Mouse (Mus musculus) gastrocnemius, adult 8-10 months (tissue): ENCODE measurements at regions not wholly inside any gene's neighbourhood (a gene's known extent, or its start where the extent isn't known, plus 50 kb on each side); places are given as distances from the start of the nearest gene placed in this dataset.

Experiments used
- DNase-seq, 2 experiments: peaks; one replicate each; pipeline ENCODE4 v3.0.0; 2022; ENCODE audit warnings: low spot score in 2 of 2

GRCm38 (mm10) chr10:116726031-116726430, 144.7 kb upstream of the Cnot2 start:
- DNase-seq = no peak

GRCm38 (mm10) chr10:116721986-116722385, 140.7 kb upstream of the Cnot2 start:
- DNase-seq = no peak

- no peak for DNase-seq
These were observed 138.3 kb upstream of the Cnot2 start for GRCm38 (mm10) chr10:116719616-116720015.

GRCm38 (mm10) chr10:116717961-116718360, 136.7 kb upstream of the Cnot2 start:
- DNase-seq = no peak

- DNase-seq = no peak
These were observed 135.8 kb upstream of the Cnot2 start for GRCm38 (mm10) chr10:116717017-116717643.

- peak; percentile 62 to 69 for DNase-seq
These were observed 132.1 kb upstream of the Cnot2 start for GRCm38 (mm10) chr10:116713456-116713855.

- DNase-seq = no peak
These were observed 125.7 kb upstream of the Cnot2 start for GRCm38 (mm10) chr10:116707025-116707424.

- DNase-seq = no peak
These were observed 120.0 kb upstream of the Cnot2 start for GRCm38 (mm10) chr10:116701281-116701680.

GRCm38 (mm10) chr10:116699711-116700110, 118.4 kb upstream of the Cnot2 start:
- no peak for DNase-seq

- DNase-seq = no peak
These were observed 116.5 kb upstream of the Cnot2 start for GRCm38 (mm10) chr10:116697628-116698316.

GRCm38 (mm10) chr10:116693816-116694215, 112.5 kb upstream of the Cnot2 start:
- no peak for DNase-seq

- no peak for DNase-seq
These were observed 105.4 kb upstream of the Cnot2 start for GRCm38 (mm10) chr10:116686741-116687140.

GRCm38 (mm10) chr10:116683374-116683773, 102.1 kb upstream of the Cnot2 start:
- DNase-seq = no peak

GRCm38 (mm10) chr10:116678950-116679735, 97.8 kb upstream of the Cnot2 start:
- no peak for DNase-seq

GRCm38 (mm10) chr10:116677949-116678348, 96.6 kb upstream of the Cnot2 start:
- no peak for DNase-seq

GRCm38 (mm10) chr10:116675171-116675570, 93.9 kb upstream of the Cnot2 start:
- DNase-seq = no peak

- DNase-seq = no peak
These were observed 93.0 kb upstream of the Cnot2 start for GRCm38 (mm10) chr10:116674348-116674747.

- no peak for DNase-seq
These were observed 77.1 kb upstream of the Cnot2 start for GRCm38 (mm10) chr10:116658162-116658962.

GRCm38 (mm10) chr10:116655891-116656290, 74.6 kb upstream of the Cnot2 start:
- no peak for DNase-seq

GRCm38 (mm10) chr10:116655018-116655807, 73.9 kb upstream of the Cnot2 start:
- no peak for DNase-seq

GRCm38 (mm10) chr10:116654091-116654490, 72.8 kb upstream of the Cnot2 start:
- no peak for DNase-seq
